Mouse (Mus musculus) thymus, adult 2 months (tissue): ENCODE results near the gene Rnf39. TPM values are rescaled to one million over a fixed set of nuclear protein-coding genes. Genes with fewer than 3 reads are reported as not detected.

ENCODE experiments used
- DNase-seq: peaks from one replicate; pipeline ENCODE4 v3.0.0; 2021
- H3K27ac ChIP-seq: fragments of 200-500 bp; 2 replicates; pipeline ENCODE4 v1.5.1; 2012; ENCODE audit warnings: low read length, control low read depth; ENCODE audit not compliant: control insufficient read depth, insufficient read depth
- H3K27me3 ChIP-seq: fragments of 200-500 bp; 2 replicates; pipeline ENCODE4 v1.6.1; 2012; ENCODE audit warnings: mild to moderate bottlenecking, low read length, moderate library complexity, mixed read lengths; ENCODE audit not compliant: control insufficient read depth, insufficient read depth
- H3K36me3 ChIP-seq: fragments of 200-500 bp; 2 replicates; pipeline ENCODE4 v1.6.1; 2012; ENCODE audit warnings: mild to moderate bottlenecking, low read length, moderate library complexity; ENCODE audit not compliant: control insufficient read depth, insufficient read depth
- H3K4me1 ChIP-seq: fragments of 200-500 bp; replicated peaks from 2 replicates; pipeline ENCODE4 v1.6.1; 2012; ENCODE audit warnings: low read length; ENCODE audit not compliant: control insufficient read depth, insufficient read depth
- H3K4me3 ChIP-seq: fragments of 200-500 bp; 2 replicates; pipeline ENCODE4 v1.5.1; 2012; ENCODE audit warnings: mild to moderate bottlenecking, low read length, control low read depth, moderate library complexity; ENCODE audit not compliant: control insufficient read depth, insufficient read depth
- CTCF ChIP-seq: fragments of 200-500 bp; IDR thresholded peaks from 2 replicates; pipeline ENCODE4 v1.5.1; 2012; ENCODE audit warnings: mild to moderate bottlenecking, control low read depth, low read length, moderate library complexity, borderline replicate concordance; ENCODE audit not compliant: control insufficient read depth, poor library complexity, insufficient read depth; ENCODE audit errors: extremely low read depth
- POLR2A ChIP-seq: fragments of 200-500 bp; IDR thresholded peaks from 2 replicates; pipeline ENCODE4 v1.6.1; 2012; ENCODE audit warnings: mild to moderate bottlenecking, low read length, control low read depth, moderate library complexity; ENCODE audit not compliant: control insufficient read depth, poor library complexity, insufficient read depth; ENCODE audit errors: extremely low read depth
- WGBS: fragments of 180-500 bp; shearing (Covaris S2); methylation state at CpG from one replicate; pipeline ENCODE4 v1.1.7; 2018; 5-methylcytosine and 5-hydroxymethylcytosine counted together
- polyA plus RNA-seq: library from polyadenylated mRNA; depleted of rRNA; stranded (reverse); fragments of >200 nt; gene quantifications from 2 replicates; pipeline ENCODE4 v1.2.3, GENCODE M21; 2012

The Rnf39 gene
- polyA plus RNA-seq, 1 experiment, result 3.8 TPM

DNA sequence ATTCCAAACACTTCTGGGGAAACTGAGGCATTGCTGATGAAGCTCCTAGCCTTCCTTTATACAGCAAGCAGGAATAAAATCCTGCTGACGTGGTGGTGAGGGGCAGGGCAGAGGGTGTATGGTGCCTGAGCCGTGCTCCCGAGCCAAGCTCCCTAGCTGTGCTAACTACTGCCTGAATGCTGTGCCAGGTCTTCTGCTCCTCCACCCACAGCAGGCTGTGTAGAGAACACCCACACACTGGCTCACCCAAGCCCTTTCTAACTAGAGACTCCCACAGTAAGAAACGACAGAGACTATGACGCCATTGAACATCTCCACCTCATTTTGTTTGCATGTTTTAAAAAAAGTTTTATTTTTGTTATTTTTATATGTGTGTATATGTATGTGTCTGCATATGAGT, 42.7 kb upstream of the Rnf39 start:
- Histone ChIP-seq H3K36me3 (no peaks in the 10 kb centered on the region), H3K4me1 (no peaks in the 10 kb centered on the region), H3K27ac (no peak overlapping the region), H3K4me3 (no peak overlapping the region), H3K27me3 (no peaks in the 10 kb centered on the region)
- DNase-seq, result no peak
- no peak for TF ChIP-seq POLR2A
- no peak for TF ChIP-seq CTCF
- 92% methylated on average over 5 of the region's 5 CpGs for WGBS

- peak; percentile 11 for DNase-seq
- H3K4me3 ChIP-seq, result no peak overlapping the region
- WGBS, result 35% methylated on average over 1 of the region's 1 CpGs
Observed at GRCm38 (mm10) chr17:36900691-36901090, 42.0 kb upstream of the Rnf39 start.

DNA sequence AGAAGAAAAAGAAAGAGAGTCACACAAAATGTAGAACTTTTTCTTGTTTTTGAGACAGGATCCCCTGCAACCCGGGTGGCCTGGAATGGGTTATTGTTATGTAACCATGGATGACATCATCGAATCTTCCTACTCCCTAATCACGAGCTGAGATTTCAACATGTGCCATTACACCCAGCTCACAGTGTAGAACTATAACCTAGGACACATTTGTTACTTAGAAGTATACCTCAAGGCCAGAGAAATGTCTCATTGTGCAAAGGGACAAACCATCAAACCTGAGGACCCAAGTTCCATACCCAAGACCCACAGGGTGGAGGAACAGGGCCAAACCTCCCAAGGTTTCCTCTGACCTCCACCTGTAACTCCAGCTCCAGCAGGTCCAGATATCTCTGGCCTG, 39.1 kb upstream of the Rnf39 start:
- Histone ChIP-seq H3K4me3 (no peak overlapping the region), H3K27me3 (no peaks in the 10 kb centered on the region), H3K27ac (no peak overlapping the region), H3K36me3 (no peaks in the 10 kb centered on the region), H3K4me1 (no peaks in the 10 kb centered on the region)
- DNase-seq, result no peak
- WGBS, result 73% methylated on average over 3 of the region's 3 CpGs
- TF ChIP-seq POLR2A, result no peak
- TF ChIP-seq CTCF, result no peak

More at GRCm38 (mm10) chr17:36900691-36901090, 42.0 kb upstream of the Rnf39 start:
- no peak overlapping the region for H3K27ac ChIP-seq
- H3K27me3 ChIP-seq, result no peaks in the 10 kb centered on the region
- H3K4me1 ChIP-seq, result no peaks in the 10 kb centered on the region
- H3K36me3 ChIP-seq, result no peaks in the 10 kb centered on the region
- TF ChIP-seq POLR2A (no peak), CTCF (no peak)

DNA sequence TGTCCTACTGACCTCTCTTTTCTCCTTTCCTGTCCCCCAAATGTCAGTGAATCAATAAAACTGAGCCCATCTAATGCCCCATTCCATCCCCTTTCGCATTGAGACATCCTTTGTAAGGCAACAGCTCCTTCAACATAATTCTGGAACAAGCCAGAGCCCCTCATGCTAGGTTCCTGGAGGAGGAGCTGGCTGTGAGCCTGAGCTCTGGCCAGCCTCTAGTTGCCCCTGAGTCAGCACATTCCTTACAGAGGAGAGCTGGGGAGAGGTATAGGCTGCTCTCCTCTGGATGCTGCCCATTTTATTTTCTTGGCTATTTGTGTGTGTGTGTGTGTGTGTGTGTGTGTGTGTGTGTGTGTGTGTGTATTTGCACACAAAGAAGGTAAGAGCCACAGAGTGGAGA, 34.5 kb upstream of the Rnf39 start:
- no peaks in the 10 kb centered on the region for H3K36me3 ChIP-seq
- H3K27ac ChIP-seq, result no peak overlapping the region
- no peaks in the 10 kb centered on the region for H3K27me3 ChIP-seq
- WGBS, result 73% methylated on average over 1 of the region's 1 CpGs
- H3K4me3 ChIP-seq, result no peak overlapping the region
- no peak for DNase-seq
- no peaks in the 10 kb centered on the region for H3K4me1 ChIP-seq
- no peak for TF ChIP-seq POLR2A

DNA sequence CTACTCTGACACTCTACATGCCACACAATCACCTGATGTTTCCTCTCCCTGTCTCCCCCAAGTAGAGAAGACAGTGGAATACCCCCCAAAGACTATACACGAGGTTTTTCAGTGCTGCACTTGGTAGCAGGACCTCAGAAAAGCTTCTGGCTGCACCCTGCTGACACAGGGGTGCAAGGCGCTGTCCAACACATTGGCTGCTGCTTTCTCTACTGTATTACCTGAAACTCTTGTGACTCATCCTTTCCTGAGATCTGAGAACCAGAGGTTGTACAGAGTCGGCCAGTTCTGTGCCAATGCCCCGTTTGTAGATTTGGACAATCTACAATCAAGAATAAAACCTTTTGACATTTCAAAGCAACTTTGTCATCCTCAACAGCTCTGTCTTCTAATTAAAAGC, 32.9 kb upstream of the Rnf39 start:
- no peaks in the 10 kb centered on the region for H3K36me3 ChIP-seq
- WGBS, result 57% methylated on average over 4 of the region's 4 CpGs
- no peak for DNase-seq
- H3K27ac ChIP-seq, result no peak overlapping the region
- H3K4me1 ChIP-seq, result no peaks in the 10 kb centered on the region
- H3K4me3 ChIP-seq, result no peak overlapping the region
- TF ChIP-seq CTCF (no peak), POLR2A (no peak)
- H3K27me3 ChIP-seq, result no peaks in the 10 kb centered on the region

- no peak for DNase-seq
- Histone ChIP-seq H3K27ac (no peak overlapping the region), H3K4me3 (no peak overlapping the region), H3K27me3 (no peaks in the 10 kb centered on the region), H3K36me3 (no peaks in the 10 kb centered on the region), H3K4me1 (no peaks in the 10 kb centered on the region)
- TF ChIP-seq POLR2A, result no peak
- TF ChIP-seq CTCF, result no peak
- 74% methylated on average over 2 of the region's 2 CpGs for WGBS
Observed at GRCm38 (mm10) chr17:36912031-36912430, 30.7 kb upstream of the Rnf39 start.

GRCm38 (mm10) chr17:36914108-36914507, 28.6 kb upstream of the Rnf39 start:
- H3K4me3 ChIP-seq, result no peak overlapping the region
- no peaks in the 10 kb centered on the region for H3K4me1 ChIP-seq
- 6% methylated on average over 2 of the region's 2 CpGs for WGBS
- DNase-seq, result peak; percentile 76
- TF ChIP-seq POLR2A, result no peak
- TF ChIP-seq CTCF, result no peak
- no peaks in the 10 kb centered on the region for H3K27me3 ChIP-seq
- no peak overlapping the region for H3K27ac ChIP-seq
- no peaks in the 10 kb centered on the region for H3K36me3 ChIP-seq
